Mouse (Mus musculus): ENCODE data around the gene Prdm16.

Prdm16 gene

GRCm38 (mm10) chr4:154636721-154637311, at the start of gene Prdm16:
TSS of gene Prdm16 (minus strand) at chr4:154636873.
- no peak for ATAC-seq (ENCODE audit: insufficient number of reproducible peaks, low FRiP score, low TSS enrichment)

- ATAC-seq (ENCODE audit: insufficient number of reproducible peaks, low FRiP score, low TSS enrichment), result no peak
Measured at GRCm38 (mm10) chr4:154683068-154683752, 46.5 kb upstream of the Prdm16 start.

GRCm38 (mm10) chr4:154682311-154682710, 45.6 kb upstream of the Prdm16 start:
- ATAC-seq (ENCODE audit: insufficient number of reproducible peaks, low FRiP score, low TSS enrichment), result no peak

GRCm38 (mm10) chr4:154675441-154676000, 38.8 kb upstream of the Prdm16 start:
- ATAC-seq (ENCODE audit: insufficient number of reproducible peaks, low FRiP score, low TSS enrichment), result no peak

- ATAC-seq (ENCODE audit: insufficient number of reproducible peaks, low FRiP score, low TSS enrichment), result no peak
Measured at GRCm38 (mm10) chr4:154674966-154675365, 38.3 kb upstream of the Prdm16 start.

- ATAC-seq (ENCODE audit: insufficient number of reproducible peaks, low FRiP score, low TSS enrichment), result no peak
Measured at GRCm38 (mm10) chr4:154674541-154674940, 37.9 kb upstream of the Prdm16 start.

GRCm38 (mm10) chr4:154673986-154674385, 37.3 kb upstream of the Prdm16 start:
- no peak for ATAC-seq (ENCODE audit: insufficient number of reproducible peaks, low FRiP score, low TSS enrichment)

GRCm38 (mm10) chr4:154672027-154672426, 35.4 kb upstream of the Prdm16 start:
- ATAC-seq (ENCODE audit: insufficient number of reproducible peaks, low FRiP score, low TSS enrichment), result no peak

GRCm38 (mm10) chr4:154671232-154671912, 34.7 kb upstream of the Prdm16 start:
- ATAC-seq (ENCODE audit: insufficient number of reproducible peaks, low FRiP score, low TSS enrichment), result no peak

- no peak for ATAC-seq (ENCODE audit: insufficient number of reproducible peaks, low FRiP score, low TSS enrichment)
Measured at GRCm38 (mm10) chr4:154667767-154668166, 31.1 kb upstream of the Prdm16 start, which contains the start of gene Actrt2. TSS of gene Actrt2 (minus strand) at chr4:154667867.

GRCm38 (mm10) chr4:154662681-154663215, 26.1 kb upstream of the Prdm16 start:
- ATAC-seq (ENCODE audit: insufficient number of reproducible peaks, low FRiP score, low TSS enrichment), result no peak

GRCm38 (mm10) chr4:154661256-154661655, 24.6 kb upstream of the Prdm16 start:
- ATAC-seq (ENCODE audit: insufficient number of reproducible peaks, low FRiP score, low TSS enrichment), result no peak

GRCm38 (mm10) chr4:154660025-154660424, 23.4 kb upstream of the Prdm16 start:
- no peak for ATAC-seq (ENCODE audit: insufficient number of reproducible peaks, low FRiP score, low TSS enrichment)

GRCm38 (mm10) chr4:154655134-154655910, 18.6 kb upstream of the Prdm16 start:
- no peak for ATAC-seq (ENCODE audit: insufficient number of reproducible peaks, low FRiP score, low TSS enrichment)

- ATAC-seq (ENCODE audit: insufficient number of reproducible peaks, low FRiP score, low TSS enrichment), result no peak
Measured at GRCm38 (mm10) chr4:154652494-154652893, 15.8 kb upstream of the Prdm16 start.

GRCm38 (mm10) chr4:154649083-154649747, 12.5 kb upstream of the Prdm16 start:
- no peak for ATAC-seq (ENCODE audit: insufficient number of reproducible peaks, low FRiP score, low TSS enrichment)

- no peak for ATAC-seq (ENCODE audit: insufficient number of reproducible peaks, low FRiP score, low TSS enrichment)
Measured at GRCm38 (mm10) chr4:154642496-154642895, 5.8 kb upstream of the Prdm16 start.

- no peak for ATAC-seq (ENCODE audit: insufficient number of reproducible peaks, low FRiP score, low TSS enrichment)
Measured at GRCm38 (mm10) chr4:154641296-154642110, 4.8 kb upstream of the Prdm16 start.
